Mouse (Mus musculus) E14TG2a.4 (cell line): Measurements from ENCODE around the gene Taar6.

Source experiments
- CTCF ChIP-seq: conservative IDR thresholded peaks from 2 replicates; pipeline ENCODE4 v1.5.1; 2014; ENCODE audit warnings: low read length
- POU5F1 ChIP-seq: IDR thresholded peaks from 2 replicates; pipeline ENCODE4 v1.6.1; 2014; ENCODE audit warnings: low read length, borderline replicate concordance

GRCm38 (mm10) chr10:23970656-23971165 lies 14.7 kb downstream of the Taar6 start, which contains the start of gene Taar5:
- no peak for TF ChIP-seq CTCF
- no peak for TF ChIP-seq POU5F1
